Mouse (Mus musculus) midbrain, embryonic 14.5 days (tissue): ENCODE measurements at regions not wholly inside any gene's neighbourhood (a gene's known extent, or its start where the extent isn't known, plus 50 kb on each side); places are given as distances from the start of the nearest gene placed in this dataset.

Experiments used
- ATAC-seq: fragments of 200-750 bp; cut with Nextera tagmentation; 2 replicates; pipeline ENCODE4 v1.8.0; 2017; ENCODE audit warnings: moderate number of reproducible peaks, moderate library complexity; ENCODE audit not compliant: low FRiP score, low TSS enrichment
- DNase-seq: peaks from one replicate; pipeline ENCODE4 v3.0.0-alpha.2; 2015
- H3K27ac ChIP-seq: fragments of 300-500 bp; sonication (generic); replicated peaks from 2 replicates; pipeline ENCODE4 v1.5.1; 2014; ENCODE audit warnings: mild to moderate bottlenecking, low read depth, low read length, moderate library complexity
- H3K27me3 ChIP-seq: fragments of 300-500 bp; sonication (generic); 2 replicates; pipeline ENCODE4 v1.6.1; 2014; ENCODE audit warnings: low read length, control low read depth, mixed read lengths; ENCODE audit not compliant: control insufficient read depth, insufficient read depth
- H3K36me3 ChIP-seq: fragments of 300-500 bp; sonication (generic); 2 replicates; pipeline ENCODE4 v1.6.1; 2014; ENCODE audit warnings: low read length, control low read depth; ENCODE audit not compliant: control insufficient read depth, insufficient read depth
- H3K4me1 ChIP-seq: fragments of 300-500 bp; sonication (generic); 2 replicates; pipeline ENCODE4 v1.6.1; 2014; ENCODE audit warnings: mild to moderate bottlenecking, antibody characterized with exemption, low read length, control low read depth; ENCODE audit not compliant: control insufficient read depth, insufficient read depth
- H3K4me2 ChIP-seq: fragments of 300-500 bp; sonication (generic); 2 replicates; pipeline ENCODE4 v1.6.1; 2014; ENCODE audit warnings: mild to moderate bottlenecking, low read length, moderate library complexity
- H3K4me3 ChIP-seq: fragments of 300-500 bp; sonication (generic); replicated peaks from 2 replicates; pipeline ENCODE4 v1.5.1; 2014; ENCODE audit warnings: low read depth, low read length
- H3K9ac ChIP-seq: fragments of 300-500 bp; sonication (generic); replicated peaks from 2 replicates; pipeline ENCODE4 v1.6.1; 2014; ENCODE audit warnings: mild to moderate bottlenecking, low read length, moderate library complexity
- H3K9me3 ChIP-seq: fragments of 300-500 bp; sonication (generic); 2 replicates; pipeline ENCODE4 v1.6.1; 2016; ENCODE audit warnings: low read length, control low read depth, mixed read lengths; ENCODE audit not compliant: control insufficient read depth
- WGBS: fragments of 180-500 bp; shearing (Covaris S2); extraction: QIAGEN DNeasy Blood & Tissue Kit; methylation state at CpG from one replicate; pipeline ENCODE4 v1.1.7; 2014; 5-methylcytosine and 5-hydroxymethylcytosine counted together

- no peak overlapping the region for H3K9ac ChIP-seq
- no peak overlapping the region for H3K4me3 ChIP-seq
- no peak overlapping the region for H3K4me2 ChIP-seq
- ATAC-seq, result no peak
- no peak for DNase-seq
- no peaks in the 10 kb centered on the region for H3K27me3 ChIP-seq
- H3K27ac ChIP-seq, result no peak overlapping the region
- 28% methylated on average over 12 of the region's 12 CpGs for WGBS
- H3K4me1 ChIP-seq, result no peaks in the 10 kb centered on the region
- H3K36me3 ChIP-seq, result no peaks in the 10 kb centered on the region
- no peaks in the 10 kb centered on the region for H3K9me3 ChIP-seq
Observed at GRCm38 (mm10) chr7:84800966-84801365, 52.4 kb upstream of the Olfr291 start.

DNA sequence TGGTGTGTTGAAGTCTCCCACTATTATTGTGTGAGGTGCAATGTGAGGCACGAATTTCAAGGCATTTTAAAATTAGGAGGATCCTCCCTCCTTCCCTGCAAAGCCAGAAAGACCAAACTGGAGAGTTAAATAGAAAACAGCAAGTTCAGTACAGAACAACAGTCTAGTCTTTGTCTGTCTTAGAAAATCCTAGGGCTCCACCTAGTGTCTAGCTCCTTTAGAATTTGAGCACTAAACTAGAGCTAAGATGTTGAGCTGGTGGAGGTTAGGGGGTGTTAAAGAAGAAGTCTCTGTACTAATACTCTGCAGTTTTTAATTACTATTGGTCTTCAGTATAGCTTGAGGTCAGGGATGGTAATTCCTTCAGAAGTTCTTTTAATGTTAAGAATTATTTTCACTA is 58.7 kb upstream of the Olfr291 start:
- ATAC-seq (no peak), DNase-seq (peak; percentile 72)
- H3K9me3 ChIP-seq, result no peaks in the 10 kb centered on the region
- H3K27ac ChIP-seq, result no peak overlapping the region
- 3% methylated on average over 1 of the region's 1 CpGs for WGBS
- H3K4me2 ChIP-seq, result no peak overlapping the region
- H3K9ac ChIP-seq, result no peak overlapping the region
- H3K27me3 ChIP-seq, result no peaks in the 10 kb centered on the region
- H3K4me3 ChIP-seq, result no peak overlapping the region
- no peaks in the 10 kb centered on the region for H3K4me1 ChIP-seq
- no peaks in the 10 kb centered on the region for H3K36me3 ChIP-seq

- Histone ChIP-seq H3K36me3 (no peaks in the 10 kb centered on the region), H3K4me3 (peak overlapping the region; percentile 51), H3K27ac (peak overlapping the region; percentile 77), H3K4me2 (peak overlapping the region; percentile 62), H3K9me3 (no peaks in the 10 kb centered on the region), H3K4me1 (no peaks in the 10 kb centered on the region), H3K27me3 (no peaks in the 10 kb centered on the region), H3K9ac (peak overlapping the region; percentile 66)
- ATAC-seq, result peak; percentile 95
- under 1% methylated on average over 30 of the region's 30 CpGs for WGBS
- peak; percentile 93 for DNase-seq
Observed at GRCm38 (mm10) chr7:84779276-84779825, 74.0 kb upstream of the Olfr291 start.

- H3K4me3 ChIP-seq, result no peak overlapping the region
- no peak overlapping the region for H3K4me2 ChIP-seq
- H3K36me3 ChIP-seq, result no peaks in the 10 kb centered on the region
- H3K4me1 ChIP-seq, result no peaks in the 10 kb centered on the region
- H3K27me3 ChIP-seq, result no peaks in the 10 kb centered on the region
- no peaks in the 10 kb centered on the region for H3K9me3 ChIP-seq
- H3K9ac ChIP-seq, result no peak overlapping the region
- DNase-seq (no peak), ATAC-seq (no peak)
- no peak overlapping the region for H3K27ac ChIP-seq
Observed at GRCm38 (mm10) chr7:84777696-84778095, 75.7 kb upstream of the Olfr291 start.

GRCm38 (mm10) chr7:84756261-84756660 is 66.5 kb upstream of the Zfand6 start:
- H3K9ac ChIP-seq, result no peak overlapping the region
- no peaks in the 10 kb centered on the region for H3K9me3 ChIP-seq
- H3K4me1 ChIP-seq, result no peaks in the 10 kb centered on the region
- H3K36me3 ChIP-seq, result no peaks in the 10 kb centered on the region
- H3K4me2 ChIP-seq, result no peak overlapping the region
- 90% methylated on average over 3 of the region's 3 CpGs for WGBS
- H3K27ac ChIP-seq, result no peak overlapping the region
- DNase-seq (no peak), ATAC-seq (no peak)
- no peak overlapping the region for H3K4me3 ChIP-seq
- H3K27me3 ChIP-seq, result no peaks in the 10 kb centered on the region

DNA sequence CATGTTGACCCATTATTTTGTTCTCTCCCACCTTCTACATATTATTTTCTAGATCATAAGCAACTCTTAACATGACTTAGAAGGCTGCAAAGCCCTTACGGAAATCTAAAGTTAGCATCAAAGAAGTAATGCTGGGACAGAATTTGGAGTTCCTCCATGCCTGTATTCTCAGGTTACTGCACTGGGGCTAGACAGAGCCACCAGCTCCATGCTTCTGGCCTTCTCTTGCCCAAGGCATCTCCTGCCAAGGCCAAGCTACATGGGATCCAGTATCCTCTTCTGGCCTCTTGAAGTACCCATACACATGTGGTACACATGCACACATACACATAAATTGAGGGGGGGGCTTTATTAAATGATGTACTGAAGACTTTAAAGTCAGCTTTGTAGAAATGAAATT is 63.6 kb upstream of the Zfand6 start:
- Histone ChIP-seq H3K9ac (no peak overlapping the region), H3K4me1 (no peaks in the 10 kb centered on the region; the same call in 1 of the 2 replicates), H3K27me3 (no peaks in the 10 kb centered on the region), H3K4me2 (no peak overlapping the region), H3K4me3 (no peak overlapping the region), H3K9me3 (no peaks in the 10 kb centered on the region), H3K27ac (no peak overlapping the region), H3K36me3 (no peaks in the 10 kb centered on the region)
- 93% methylated on average over 1 of the region's 1 CpGs for WGBS
- ATAC-seq, result no peak
- no peak for DNase-seq

- Histone ChIP-seq H3K4me3 (peak overlapping the region; percentile 41), H3K9me3 (no peaks in the 10 kb centered on the region), H3K4me1 (no peaks in the 10 kb centered on the region; the same call in 1 of the 2 replicates), H3K36me3 (no peaks in the 10 kb centered on the region), H3K27ac (peak overlapping the region; percentile 43; the same call in 1 of the 2 replicates), H3K4me2 (peak overlapping the region; percentile 54), H3K27me3 (no peaks in the 10 kb centered on the region), H3K9ac (peak overlapping the region; percentile 57)
- peak; percentile 75 for ATAC-seq
- WGBS, result 3% methylated on average over 21 of the region's 21 CpGs
- DNase-seq, result peak; percentile 86
Observed at GRCm38 (mm10) chr7:84749434-84750301, 59.9 kb upstream of the Zfand6 start.

DNA sequence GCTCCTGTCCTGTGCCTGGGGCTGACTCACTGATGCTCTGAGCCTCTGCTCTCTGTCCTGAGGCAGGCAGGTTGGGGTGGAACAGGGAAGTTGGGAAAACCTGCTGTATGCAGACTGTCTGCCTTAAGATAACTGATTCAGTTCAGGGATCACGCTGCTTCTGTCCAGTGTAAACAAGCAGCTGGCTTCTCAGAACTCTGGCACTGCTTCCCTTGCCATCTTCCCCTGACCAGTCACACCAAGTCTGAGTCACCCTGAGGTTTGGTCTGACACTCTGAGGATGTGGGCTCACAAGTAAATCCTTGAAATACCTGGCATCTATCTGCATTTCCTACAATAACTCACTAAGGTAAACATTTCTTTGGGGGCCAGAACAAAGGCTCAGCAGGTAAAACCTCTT is 58.1 kb upstream of the Zfand6 start:
- 81% methylated on average over 1 of the region's 1 CpGs for WGBS

More for the DNA sequence above, 58.1 kb upstream of the Zfand6 start:
- H3K9ac ChIP-seq, result no peak overlapping the region
- no peak for ATAC-seq
- no peak for DNase-seq
- H3K27me3 ChIP-seq, result no peaks in the 10 kb centered on the region
- H3K4me3 ChIP-seq, result no peak overlapping the region
- no peaks in the 10 kb centered on the region for H3K36me3 ChIP-seq
- no peaks in the 10 kb centered on the region for H3K9me3 ChIP-seq
- H3K27ac ChIP-seq, result no peak overlapping the region
- no peak overlapping the region for H3K4me2 ChIP-seq
- no peaks in the 10 kb centered on the region; the same call in 1 of the 2 replicates for H3K4me1 ChIP-seq
